Mouse (Mus musculus): ENCODE measurements around the gene Map2k2.
"Not testable (repeated sequence)": the region's sequence is repeated elsewhere in the genome, so short reads cannot be mapped to it uniquely, and the experiment has no call there.

Map2k2 gene

GRCm38 (mm10) chr10:81177491-81177925, 71.8 kb downstream of the Map2k2 start:
- DNase-seq: peak; percentile 57

DNA sequence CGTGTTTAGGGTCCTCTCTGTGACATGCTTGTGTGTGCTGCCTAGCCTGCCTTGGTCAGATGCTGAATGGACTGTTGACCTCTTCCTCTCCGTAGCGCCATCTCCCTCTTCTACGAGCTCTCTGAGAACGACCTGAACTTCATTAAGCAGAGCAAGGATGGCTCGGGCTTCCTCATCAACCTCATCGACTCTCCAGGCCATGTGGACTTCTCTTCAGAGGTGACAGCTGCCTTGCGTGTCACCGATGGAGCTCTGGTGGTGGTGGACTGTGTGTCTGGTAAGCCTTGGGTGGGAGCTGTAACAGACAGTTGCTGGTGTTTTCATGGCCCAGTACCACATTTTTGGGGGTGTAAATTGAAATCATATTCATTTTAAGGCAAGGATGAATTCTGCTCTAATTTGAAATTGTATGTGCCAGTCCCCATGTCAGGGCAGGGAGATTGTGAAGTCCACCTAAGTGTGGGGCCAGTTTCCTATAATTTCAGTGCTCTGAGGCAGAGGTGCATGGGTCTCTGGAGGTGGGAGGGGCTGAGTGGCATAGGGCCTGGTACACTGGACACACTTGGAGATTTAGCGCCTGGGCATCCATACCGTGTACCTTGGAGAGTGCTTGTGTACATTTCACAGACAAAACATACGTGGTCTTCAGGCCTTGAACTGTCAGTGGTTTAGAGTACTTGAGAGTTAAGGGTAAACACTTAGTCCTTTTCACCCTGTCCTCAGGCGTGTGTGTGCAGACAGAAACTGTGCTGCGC, 72.4 kb downstream of the Map2k2 start:
- no peak for DNase-seq

- no peak for DNase-seq
Observed at GRCm38 (mm10) chr10:81178927-81179326, 73.2 kb downstream of the Map2k2 start.

DNA sequence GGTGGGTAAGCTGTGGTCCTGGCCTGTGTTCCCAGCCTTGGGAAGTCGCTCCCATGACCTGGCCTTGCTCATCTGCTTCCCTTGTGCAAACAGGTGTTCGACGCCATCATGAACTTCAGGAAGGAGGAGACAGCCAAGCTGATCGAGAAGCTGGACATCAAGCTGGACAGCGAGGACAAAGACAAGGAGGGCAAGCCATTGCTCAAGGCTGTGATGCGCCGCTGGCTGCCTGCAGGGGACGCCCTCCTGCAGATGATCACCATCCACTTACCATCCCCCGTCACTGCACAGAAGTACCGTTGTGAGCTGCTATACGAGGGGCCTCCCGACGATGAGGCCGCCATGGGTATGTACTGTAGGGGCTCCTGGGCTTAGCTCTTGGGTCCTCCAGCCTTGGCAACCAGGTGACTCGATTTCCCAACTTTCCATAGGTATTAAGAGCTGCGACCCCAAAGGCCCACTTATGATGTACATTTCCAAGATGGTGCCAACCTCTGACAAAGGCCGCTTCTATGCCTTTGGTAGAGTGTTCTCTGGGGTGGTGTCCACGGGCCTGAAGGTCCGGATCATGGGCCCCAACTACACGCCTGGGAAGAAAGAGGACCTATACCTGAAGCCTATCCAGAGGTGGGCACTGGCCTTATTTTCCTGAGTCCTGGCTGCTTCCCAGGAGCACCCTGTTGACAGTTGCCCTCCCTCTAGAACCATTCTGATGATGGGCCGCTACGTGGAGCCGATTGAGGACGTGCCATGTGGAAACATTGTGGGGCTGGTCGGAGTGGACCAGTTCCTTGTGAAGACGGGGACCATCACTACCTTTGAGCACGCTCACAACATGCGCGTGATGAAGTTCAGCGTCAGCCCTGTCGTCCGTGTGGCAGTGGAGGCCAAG, 74.0 kb downstream of the Map2k2 start:
- no peak for DNase-seq

DNA sequence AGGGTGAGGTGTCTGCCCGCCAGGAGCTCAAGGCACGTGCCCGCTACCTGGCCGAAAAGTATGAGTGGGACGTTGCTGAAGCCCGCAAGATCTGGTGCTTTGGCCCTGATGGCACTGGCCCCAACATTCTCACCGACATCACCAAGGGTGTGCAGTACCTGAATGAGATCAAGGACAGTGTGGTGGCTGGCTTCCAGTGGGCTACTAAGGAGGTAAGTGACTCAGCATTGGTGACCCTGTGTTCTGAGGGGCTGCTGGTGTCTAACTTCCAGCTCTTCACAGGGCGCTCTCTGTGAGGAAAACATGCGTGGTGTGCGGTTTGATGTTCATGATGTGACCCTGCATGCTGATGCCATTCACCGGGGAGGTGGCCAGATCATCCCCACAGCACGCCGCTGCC, 75.2 kb downstream of the Map2k2 start:
- DNase-seq: no peak

DNA sequence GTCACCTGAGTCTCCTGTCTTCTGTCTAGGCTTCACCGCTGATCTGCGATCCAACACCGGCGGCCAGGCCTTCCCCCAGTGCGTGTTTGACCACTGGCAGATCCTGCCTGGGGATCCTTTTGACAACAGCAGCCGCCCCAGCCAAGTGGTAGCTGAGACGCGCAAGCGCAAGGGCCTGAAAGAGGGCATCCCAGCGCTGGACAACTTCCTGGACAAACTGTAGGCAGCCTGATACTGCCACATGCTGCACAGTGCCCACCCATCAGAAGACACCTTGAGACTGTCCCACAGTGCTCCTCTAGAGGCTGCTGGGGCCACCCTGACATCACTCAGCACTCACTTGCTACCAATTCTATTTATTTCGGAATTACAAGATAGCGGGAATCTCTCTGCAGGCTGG, 76.1 kb downstream of the Map2k2 start:
- not testable (repeated sequence) for DNase-seq

DNA sequence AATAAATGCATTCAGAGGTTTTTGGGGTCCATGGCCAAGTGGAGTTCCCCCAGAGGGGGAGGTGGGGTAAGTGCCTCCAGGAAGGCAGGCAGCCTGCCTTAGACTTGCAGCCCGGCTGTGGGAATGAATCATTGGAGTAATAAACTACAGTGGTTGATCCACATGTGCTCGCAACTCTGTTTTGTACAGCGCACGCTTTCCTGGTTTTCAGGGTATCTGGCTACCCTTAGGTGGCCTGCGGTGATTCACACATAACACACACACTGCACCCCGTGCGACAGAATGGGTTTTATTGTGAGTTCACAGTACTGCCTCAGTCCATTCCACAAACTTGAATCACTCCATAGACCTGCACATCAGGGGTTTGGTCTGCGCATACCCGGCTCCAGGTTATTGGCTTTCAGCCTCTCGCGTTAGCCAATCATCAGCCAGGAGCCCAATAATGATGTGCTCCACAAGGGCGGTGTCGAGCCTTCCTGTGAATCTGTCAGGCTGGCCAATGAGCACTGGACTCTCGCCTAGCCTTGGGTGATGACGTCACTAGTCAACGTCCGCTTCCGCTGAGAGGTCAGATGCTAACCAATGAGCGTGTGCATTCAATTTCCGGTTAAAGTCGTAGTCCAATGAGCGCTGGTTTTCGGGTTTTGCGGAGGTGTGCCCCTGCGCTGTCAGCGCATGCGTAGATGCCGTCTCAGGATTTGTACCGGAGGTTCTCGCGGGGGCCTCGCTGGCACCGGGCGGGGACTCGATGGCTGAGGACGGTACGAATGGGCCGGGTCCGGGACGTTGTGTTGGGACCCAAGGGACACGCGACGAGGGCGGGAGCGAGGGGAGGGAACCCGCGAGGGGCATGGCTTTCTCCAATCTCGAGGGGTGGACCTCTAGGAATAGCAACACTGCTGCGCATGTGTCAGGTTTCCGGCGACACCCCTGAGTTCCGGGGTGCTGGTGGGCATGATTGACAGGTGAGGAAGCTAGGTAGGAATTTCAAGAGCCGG, 76.9 kb downstream of the Map2k2 start, which contains the start of gene Dapk3:
Gene Dapk3, plus strand, starts transcription at position 670 of the 998 bp plus-strand sequence.
- peak; percentile 98 for DNase-seq
